Mouse (Mus musculus) left cerebral cortex, postnatal 4 days (tissue): ENCODE data around the gene Ints7. TPM values are rescaled to one million over a fixed set of nuclear protein-coding genes. Genes with fewer than 3 reads are reported as not detected.

Source experiments
- total RNA-seq, 2 experiments: library from RNA; stranded (reverse); gene quantifications; 2 replicates each; pipeline ENCODE4 v1.2.3; 2021

Ints7 gene
- total RNA-seq, 2 experiments from 2014 or later, result 38.6 to 39.5 TPM

Other genes with a start within 250 kb of the Ints7 start
- gene Tmem206, start 249.7 kb upstream of the Ints7 start, total RNA-seq, result 10 to 100 TPM; 18.1 to 19.5 TPM
- 10 to 100 TPM; 33.5 to 35.5 TPM for gene Ppp2r5a, start 172.4 kb upstream of the Ints7 start, total RNA-seq
- 1 to 10 TPM; 4.2 to 4.9 TPM for gene Dtl, start 92 bp upstream of the Ints7 start, total RNA-seq
- 10 to 100 TPM; 91.7 to 92.3 TPM for gene Lpgat1, start 142.2 kb downstream of the Ints7 start, total RNA-seq
- 1 to 10 TPM; 4.8 to 6.1 TPM for gene Nek2, start 245.8 kb downstream of the Ints7 start, total RNA-seq